Mouse (Mus musculus): ENCODE results near the gene Ube2v1. TPM values are rescaled to one million over a fixed set of nuclear protein-coding genes. Genes with fewer than 3 reads are reported as not detected.

Ube2v1 gene
- polyA plus RNA-seq, 1 experiment from 2014 or later, result 332 TPM

Small RNA genes lying within 50 kb of the gene (microRNA-seq; reads per million reads assigned to microRNA genes)
- not detected for gene Gm22355

Other genes starting within 250 kb of the Ube2v1 start
- gene Slc9a8, start 210.4 kb downstream of the Ube2v1 start, polyA plus RNA-seq (2016; fragmentation: Nextera tagmentation; extraction: Ambion mirVana), result 23.0 and 26.0 TPM in 2 replicates
- gene Rnf114, start 139.4 kb downstream of the Ube2v1 start, polyA plus RNA-seq (2016; fragmentation: Nextera tagmentation; extraction: Ambion mirVana), result 71.2 and 90.0 TPM in 2 replicates
- 16.5 and 17.4 TPM in 2 replicates for gene Spata2, start 139.2 kb downstream of the Ube2v1 start, polyA plus RNA-seq (2016; fragmentation: Nextera tagmentation; extraction: Ambion mirVana)
- gene Snai1, start 93.9 kb downstream of the Ube2v1 start, polyA plus RNA-seq (2016; fragmentation: Nextera tagmentation; extraction: Ambion mirVana), result 21.8 and 42.2 TPM in 2 replicates
- 0.36 and 3.9 TPM in 2 replicates for gene Gm20431, start 29.4 kb upstream of the Ube2v1 start, polyA plus RNA-seq (2016; fragmentation: Nextera tagmentation; extraction: Ambion mirVana)
- 4.2 TPM in 2 replicates for gene Cebpb, start 56.8 kb upstream of the Ube2v1 start, polyA plus RNA-seq (2016; fragmentation: Nextera tagmentation; extraction: Ambion mirVana)
- gene Tmem189, start 57.7 kb upstream of the Ube2v1 start, polyA plus RNA-seq (2016; fragmentation: Nextera tagmentation; extraction: Ambion mirVana), result 47.7 and 53.8 TPM in 2 replicates

Data from heart, embryonic 10.5 days (tissue).